Mouse (Mus musculus) midbrain, embryonic 12.5 days (tissue): ENCODE data around the gene Cdc25b. TPM values are rescaled to one million over a fixed set of nuclear protein-coding genes. Genes with fewer than 3 reads are reported as not detected.

Experiments
- ATAC-seq: fragments of 200-750 bp; cut with Nextera tagmentation; 2 replicates; pipeline ENCODE4 v1.8.0; 2017; ENCODE audit warnings: low read depth, moderate TSS enrichment, moderate library complexity; ENCODE audit not compliant: low FRiP score
- H3K27ac ChIP-seq: fragments of 300-500 bp; sonication (generic); replicated peaks from 2 replicates; pipeline ENCODE4 v1.5.1; 2016; ENCODE audit warnings: mild to moderate bottlenecking
- H3K27me3 ChIP-seq: fragments of 300-500 bp; sonication (generic); 2 replicates; pipeline ENCODE4 v1.6.1; 2016; ENCODE audit warnings: mild to moderate bottlenecking
- H3K36me3 ChIP-seq: fragments of 300-500 bp; sonication (generic); 2 replicates; pipeline ENCODE4 v1.6.1; 2016
- H3K4me1 ChIP-seq: fragments of 300-500 bp; sonication (generic); 2 replicates; pipeline ENCODE4 v1.6.1; 2016
- H3K4me2 ChIP-seq: fragments of 300-500 bp; sonication (generic); replicated peaks from 2 replicates; pipeline ENCODE4 v1.6.1; 2016; ENCODE audit warnings: mild to moderate bottlenecking, moderate library complexity
- H3K4me3 ChIP-seq: fragments of 300-500 bp; sonication (generic); 2 replicates; pipeline ENCODE4 v1.5.1; 2016; ENCODE audit warnings: mild to moderate bottlenecking
- H3K9ac ChIP-seq: fragments of 300-500 bp; sonication (generic); replicated peaks from 2 replicates; pipeline ENCODE4 v1.6.1; 2016; ENCODE audit warnings: mild to moderate bottlenecking, moderate library complexity
- H3K9me3 ChIP-seq: fragments of 300-500 bp; sonication (generic); 2 replicates; pipeline ENCODE4 v1.6.1; 2016; ENCODE audit warnings: mild to moderate bottlenecking
- WGBS: fragments of 180-500 bp; shearing (Covaris S2); methylation state at CpG from one replicate; pipeline ENCODE4 v1.1.7; 2016; 5-methylcytosine and 5-hydroxymethylcytosine counted together
- polyA plus RNA-seq: library from polyadenylated mRNA; unstranded; fragments of >200 nt; fragmentation: Nextera tagmentation; extraction: Ambion mirVana; gene quantifications from 2 replicates; pipeline ENCODE4 v1.2.1, GENCODE M21; 2016

Gene Cdc25b
- polyA plus RNA-seq, 1 experiment from 2014 or later = 111 TPM

GRCm38 (mm10) chr2:131146193-131147042, 40.3 kb upstream of the Cdc25b start:
- Histone ChIP-seq H3K27me3 (no peaks in the 10 kb centered on the region), H3K4me3 (no peak overlapping the region), H3K36me3 (peaks cover 74% of the 10 kb centered on the region), H3K27ac (no peak overlapping the region), H3K4me2 (no peak overlapping the region), H3K9me3 (no peaks in the 10 kb centered on the region), H3K9ac (no peak overlapping the region), H3K4me1 (peaks cover 6% of the 10 kb centered on the region; the same call in 1 of the 2 replicates)
- WGBS = 91% methylated on average over 21 of the region's 21 CpGs
- no peak for ATAC-seq

- Histone ChIP-seq H3K27ac (no peak overlapping the region), H3K27me3 (no peaks in the 10 kb centered on the region), H3K9ac (no peak overlapping the region), H3K9me3 (no peaks in the 10 kb centered on the region), H3K4me1 (peaks cover 6% of the 10 kb centered on the region; the same call in 1 of the 2 replicates), H3K4me2 (no peak overlapping the region), H3K4me3 (no peak overlapping the region), H3K36me3 (peaks cover 80% of the 10 kb centered on the region)
- 96% methylated on average over 8 of the region's 8 CpGs for WGBS
- no peak for ATAC-seq
Observed at GRCm38 (mm10) chr2:131147043-131147365, 39.7 kb upstream of the Cdc25b start.

- Histone ChIP-seq H3K4me3 (no peak overlapping the region), H3K27ac (no peak overlapping the region), H3K4me1 (no peaks in the 10 kb centered on the region), H3K9me3 (no peaks in the 10 kb centered on the region), H3K27me3 (no peaks in the 10 kb centered on the region), H3K9ac (no peak overlapping the region), H3K36me3 (peaks cover 88% of the 10 kb centered on the region), H3K4me2 (no peak overlapping the region)
- WGBS = 92% methylated on average over 8 of the region's 8 CpGs
- no peak for ATAC-seq
Observed at GRCm38 (mm10) chr2:131148353-131149253, 38.1 kb upstream of the Cdc25b start.

GRCm38 (mm10) chr2:131149254-131149578, 37.5 kb upstream of the Cdc25b start:
- Histone ChIP-seq H3K27ac (no peak overlapping the region), H3K9ac (no peak overlapping the region), H3K27me3 (no peaks in the 10 kb centered on the region), H3K9me3 (no peaks in the 10 kb centered on the region), H3K4me2 (no peak overlapping the region), H3K4me3 (no peak overlapping the region), H3K36me3 (peaks cover 88% of the 10 kb centered on the region), H3K4me1 (no peaks in the 10 kb centered on the region)
- 93% methylated on average over 3 of the region's 3 CpGs for WGBS
- no peak for ATAC-seq

- no peak for ATAC-seq
- peaks cover 68% of the 10 kb centered on the region for H3K36me3 ChIP-seq
- no peak overlapping the region for H3K4me3 ChIP-seq
- no peak overlapping the region for H3K4me2 ChIP-seq
- 95% methylated on average over 7 of the region's 7 CpGs for WGBS
- H3K9ac ChIP-seq = no peak overlapping the region
- H3K27ac ChIP-seq = no peak overlapping the region
- H3K9me3 ChIP-seq = no peaks in the 10 kb centered on the region
- peaks cover 10% of the 10 kb centered on the region for H3K4me1 ChIP-seq
- H3K27me3 ChIP-seq = no peaks in the 10 kb centered on the region
Observed at GRCm38 (mm10) chr2:131152166-131152730, 34.5 kb upstream of the Cdc25b start.

GRCm38 (mm10) chr2:131154036-131154435, 32.7 kb upstream of the Cdc25b start:
- Histone ChIP-seq H3K4me2 (no peak overlapping the region), H3K4me1 (peaks cover 26% of the 10 kb centered on the region), H3K9ac (no peak overlapping the region), H3K36me3 (peaks cover 50% of the 10 kb centered on the region), H3K4me3 (no peak overlapping the region), H3K27ac (no peak overlapping the region), H3K9me3 (no peaks in the 10 kb centered on the region), H3K27me3 (no peaks in the 10 kb centered on the region)
- no peak for ATAC-seq
- WGBS = 93% methylated on average over 4 of the region's 4 CpGs

GRCm38 (mm10) chr2:131156987-131157386, 29.8 kb upstream of the Cdc25b start:
- Histone ChIP-seq H3K27me3 (no peaks in the 10 kb centered on the region; the same call in 1 of the 2 replicates), H3K4me3 (no peak overlapping the region), H3K36me3 (peaks cover 25% of the 10 kb centered on the region; the same call in 1 of the 2 replicates), H3K9me3 (no peaks in the 10 kb centered on the region), H3K4me1 (peaks cover 36% of the 10 kb centered on the region), H3K9ac (no peak overlapping the region), H3K27ac (no peak overlapping the region), H3K4me2 (no peak overlapping the region)
- ATAC-seq = no peak
- WGBS = 96% methylated on average over 7 of the region's 7 CpGs

GRCm38 (mm10) chr2:131159491-131159910, 27.2 kb upstream of the Cdc25b start:
- peak overlapping the region; percentile 79 for H3K4me3 ChIP-seq
- peaks cover 36% of the 10 kb centered on the region for H3K4me1 ChIP-seq
- peak; percentile 70; the same call in 1 of the 2 replicates for ATAC-seq
- under 1% methylated on average over 18 of the region's 18 CpGs for WGBS
- peaks cover 10% of the 10 kb centered on the region; the same call in 1 of the 2 replicates for H3K36me3 ChIP-seq
- no peaks in the 10 kb centered on the region; the same call in 1 of the 2 replicates for H3K27me3 ChIP-seq
- H3K9me3 ChIP-seq = no peaks in the 10 kb centered on the region
- H3K27ac ChIP-seq = peak overlapping the region; percentile 96
- peak overlapping the region; percentile 84 for H3K9ac ChIP-seq
- peak overlapping the region; percentile 93 for H3K4me2 ChIP-seq

GRCm38 (mm10) chr2:131159938-131160581, 26.7 kb upstream of the Cdc25b start, which contains the start of gene 1700037H04Rik:
Gene 1700037H04Rik, minus strand, starts transcription at chr2:131160081.
- Histone ChIP-seq H3K9ac (peak within 1 kb of the TSS; percentile 84), H3K4me2 (peak within 1 kb of the TSS; percentile 93), H3K4me1 (peaks cover 31% of the 10 kb centered on the region), H3K27me3 (no peaks in the 10 kb centered on the region; the same call in 1 of the 2 replicates), H3K27ac (peak within 1 kb of the TSS; percentile 96), H3K36me3 (0 out of 2 replicates have a peak, but pooled peaks cover 6% of the 10 kb centered on the region), H3K4me3 (peak within 1 kb of the TSS; percentile 79), H3K9me3 (no peaks in the 10 kb centered on the region)
- ATAC-seq = peak; percentile 97
- WGBS = under 1% methylated on average over 54 of the region's 54 CpGs

GRCm38 (mm10) chr2:131160671-131161111, 26.1 kb upstream of the Cdc25b start:
- WGBS = under 1% methylated on average over 17 of the region's 17 CpGs

GRCm38 (mm10) chr2:131163924-131164323, 22.8 kb upstream of the Cdc25b start:
- Histone ChIP-seq H3K9ac (no peak overlapping the region), H3K4me2 (no peak overlapping the region), H3K4me1 (peaks cover 10% of the 10 kb centered on the region), H3K27me3 (no peaks in the 10 kb centered on the region; the same call in 1 of the 2 replicates), H3K4me3 (no peak overlapping the region), H3K9me3 (no peaks in the 10 kb centered on the region), H3K36me3 (no peaks in the 10 kb centered on the region), H3K27ac (no peak overlapping the region)
- no peak for ATAC-seq
- WGBS = 75% methylated on average over 7 of the region's 7 CpGs

More at GRCm38 (mm10) chr2:131160671-131161111, 26.1 kb upstream of the Cdc25b start:
- peak overlapping the region; percentile 93 for H3K4me2 ChIP-seq
- H3K9ac ChIP-seq = peak overlapping the region; percentile 76
- no peak; the same call in 1 of the 2 replicates for ATAC-seq
- H3K27me3 ChIP-seq = no peaks in the 10 kb centered on the region; the same call in 1 of the 2 replicates
- H3K36me3 ChIP-seq = no peaks in the 10 kb centered on the region
- no peaks in the 10 kb centered on the region for H3K9me3 ChIP-seq
- H3K27ac ChIP-seq = peak overlapping the region; percentile 96
- H3K4me3 ChIP-seq = peak overlapping the region; percentile 79
- H3K4me1 ChIP-seq = peaks cover 31% of the 10 kb centered on the region
